Mouse (Mus musculus): ENCODE measurements around the gene Zdhhc4.

DNA sequence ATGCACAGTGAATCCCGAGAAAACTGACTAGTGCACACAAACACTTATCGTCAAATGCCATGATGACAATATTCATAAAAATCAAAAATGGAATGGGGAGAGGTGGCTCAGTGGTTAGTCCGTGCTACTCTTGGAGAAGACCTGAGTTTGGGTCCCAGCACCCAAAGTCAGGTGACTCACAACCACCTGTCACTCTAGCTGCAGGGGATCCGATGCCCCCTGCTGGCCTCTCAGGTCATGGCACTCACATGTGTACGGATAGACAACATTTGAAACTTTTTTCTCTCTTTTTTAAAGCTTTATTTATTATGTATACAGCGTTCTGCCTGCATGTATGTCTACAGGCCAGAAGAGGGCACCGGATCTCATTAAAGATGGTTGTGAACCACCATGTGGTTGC lies 30.7 kb downstream of the Zdhhc4 start:
- TF ChIP-seq EP300 (optimal IDR thresholded peaks at IDR 0.05) (no peak), CTCF (IDR thresholded peaks at IDR 0.05; ENCODE audit: low read depth) (peak; percentile 50)

All from stomach, postnatal 0 days (tissue).